Mouse (Mus musculus) bone marrow, adult 2 months (tissue): ENCODE measurements around the gene Gm10382.

ENCODE experiments used
- CTCF ChIP-seq: fragments of 200-500 bp; IDR thresholded peaks from 2 replicates; pipeline ENCODE4 v1.5.1; 2011; ENCODE audit warnings: low read length, control low read depth; ENCODE audit not compliant: control insufficient read depth, insufficient read depth
- POLR2A ChIP-seq: fragments of 200-500 bp; IDR thresholded peaks from 2 replicates; pipeline ENCODE4 v1.6.1; 2011; ENCODE audit warnings: low read depth, mild to moderate bottlenecking, control low read depth, low read length, borderline replicate concordance; ENCODE audit not compliant: control insufficient read depth

DNA sequence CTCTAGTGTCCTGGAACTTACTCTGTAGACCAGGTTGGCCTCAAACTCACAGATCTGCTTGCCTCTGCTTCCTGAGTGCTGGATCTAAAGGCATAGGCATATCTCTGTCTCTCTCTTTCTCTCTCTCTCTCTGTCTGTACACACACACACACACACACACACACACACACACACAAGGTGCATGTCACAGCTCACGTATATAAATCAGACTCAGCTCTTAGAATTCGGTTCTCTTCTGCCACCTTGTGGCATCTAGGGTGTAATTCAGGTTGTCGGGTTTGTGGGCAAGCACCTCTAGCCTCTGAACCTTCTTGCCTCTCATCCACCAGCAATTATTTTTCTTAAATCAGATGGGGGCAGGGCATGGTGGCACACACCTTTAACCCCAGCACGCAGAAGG, 20.6 kb upstream of the Gm10382 start:
- TF ChIP-seq CTCF: peak; percentile 63
- no peak for TF ChIP-seq POLR2A
